7 mouse cellular contexts compared by ENCODE assay signal in the genomic region with DNA sequence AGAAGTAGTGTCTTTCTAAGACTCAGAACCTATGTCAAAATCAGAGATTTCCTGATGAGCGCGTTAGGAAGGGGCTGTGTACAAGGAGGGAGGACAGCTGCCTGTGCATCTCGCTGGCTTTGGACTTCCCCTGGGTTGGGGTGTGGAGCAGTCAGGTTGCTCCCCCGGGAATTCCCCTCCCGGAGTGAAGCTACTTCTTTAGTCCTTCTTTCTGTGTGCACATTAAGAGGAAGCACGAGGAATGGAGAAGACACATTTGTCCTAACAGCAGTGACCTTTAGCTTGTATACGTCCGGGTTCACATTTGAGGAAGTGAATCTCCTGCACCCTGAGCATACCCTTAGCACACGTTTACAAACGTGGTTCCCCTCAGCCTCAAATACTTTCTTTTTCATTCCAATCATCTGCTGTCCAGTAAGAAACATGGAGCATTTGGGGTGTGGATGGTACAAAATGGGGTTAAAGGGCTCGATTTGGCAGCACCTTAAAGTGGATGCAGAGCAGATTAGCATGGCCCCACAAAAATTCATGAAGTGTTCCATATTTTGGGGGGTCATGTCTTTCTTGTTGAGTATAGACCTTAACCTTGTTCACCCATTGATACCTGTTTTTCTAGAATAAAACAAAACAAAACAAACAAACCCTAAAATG. TPM values are rescaled to one million over a fixed set of nuclear protein-coding genes. Genes with fewer than 3 reads are reported as not detected.
A peak's percentile ranks its signal among the peaks of the same experiment; 100 is the strongest.
DNase-seq lines count a peak whose midpoint lies in the region; ATAC-seq and TF ChIP-seq lines count a peak whose summit lies in the region.

No protein-coding gene starts in this region.

- H3K4me3 ChIP-seq in lung, embryonic 14.5 days (ENCODE audit: low read depth, low read length): no peak overlapping the region
- no peak overlapping the region for H3K4me3 ChIP-seq in lung, adult 2 months (replicated peaks; ENCODE audit: extremely low read depth, low read depth, low read length)
- H3K4me3 ChIP-seq in G1E (ENCODE audit: low read depth, low read length): no peak overlapping the region

- no peak for TF ChIP-seq CTCF in lung, embryonic 14.5 days (IDR thresholded peaks at IDR 0.05; ENCODE audit: low read depth)
- TF ChIP-seq CTCF in lung, adult 2 months (IDR thresholded peaks at IDR 0.05; ENCODE audit: insufficient read depth, low read length): no peak
- no peak for TF ChIP-seq CTCF in G1E (IDR thresholded peaks at IDR 0.05; ENCODE audit: low read depth, low read length)

- no peaks in the 10 kb centered on the region for H3K9me3 ChIP-seq in lung, embryonic 14.5 days (ENCODE audit: low read depth, low read length)
- H3K9me3 ChIP-seq in G1E (replicated peaks): peaks cover 7% of the 10 kb centered on the region

- 38% methylated on average over 11 of the region's 11 CpGs for WGBS in lung, embryonic 14.5 days
- 41% methylated on average over 11 of the region's 11 CpGs for WGBS in lung, adult 2 months

- no peak for ATAC-seq in lung, embryonic 14.5 days (ENCODE audit: insufficient read depth)
- ATAC-seq in G1E (ENCODE audit: extremely low read depth, insufficient number of reproducible peaks, low FRiP score, poor library complexity, severe bottlenecking): no peak

- DNase-seq in lung, embryonic 14.5 days: no peak
- no peak for DNase-seq in lung, adult 2 months
- DNase-seq in G1E (ENCODE audit: low spot score): peak; percentile 25
- DNase-seq in induced T-regulatory cell, adult 2 months (ENCODE audit: low read depth): peak; percentile 84
- DNase-seq in naive thymus-derived CD4-positive, alpha-beta T cell, adult 2 months (ENCODE audit: low read depth): peak; percentile 39
- no peak for DNase-seq in urinary bladder, postnatal 10 days (ENCODE audit: low spot score)
- DNase-seq in urinary bladder, postnatal 25 days (ENCODE audit: low spot score): no peak

- H3K27me3 ChIP-seq in lung, embryonic 14.5 days (ENCODE audit: insufficient read depth, low read length): peaks cover 18% of the 10 kb centered on the region
- peaks cover 24% of the 10 kb centered on the region for H3K27me3 ChIP-seq in G1E (ENCODE audit: insufficient read depth, low read length)

- H3K4me2 ChIP-seq in lung, embryonic 14.5 days: peak overlapping the region; percentile 100; the same call in 1 of the 2 replicates

- no peak overlapping the region for H3K9ac ChIP-seq in lung, embryonic 14.5 days

- no peak overlapping the region for H3K27ac ChIP-seq in lung, embryonic 14.5 days (ENCODE audit: low read depth)

- no peaks in the 10 kb centered on the region for H3K36me3 ChIP-seq in lung, embryonic 14.5 days (ENCODE audit: insufficient read depth)
- peaks cover 3% of the 10 kb centered on the region for H3K36me3 ChIP-seq in G1E (replicated peaks)

- H3K4me1 ChIP-seq in lung, embryonic 14.5 days (ENCODE audit: insufficient read depth): 0 out of 2 replicates have a peak, but pooled peaks cover 4% of the 10 kb centered on the region
- no peaks in the 10 kb centered on the region for H3K4me1 ChIP-seq in lung, adult 2 months (ENCODE audit: control insufficient read depth, insufficient read depth, low read length)
- peaks cover 56% of the 10 kb centered on the region for H3K4me1 ChIP-seq in G1E (ENCODE audit: insufficient read depth, low read depth, low read length)

- TF ChIP-seq POLR2A in lung, adult 2 months (IDR thresholded peaks at IDR 0.05; ENCODE audit: borderline replicate concordance, extremely low read depth, low read depth, low read length): no peak

RNA-seq across cellular contexts. Expression of a gene that starts 1.5 kb away (rescaled TPM):
- 4.5 TPM in 2 replicates for polyA plus RNA-seq in lung, embryonic 14.5 days (2014; fragmentation: Nextera tagmentation; extraction: Ambion mirVana)
- 11.6 and 14.9 TPM in 2 replicates for polyA plus RNA-seq in lung, adult 2 months (2012; rRNA removed)
- total RNA-seq in G1E (2014; fragmentation: Nextera tagmentation) (9.1 and 12.0 TPM in 2 replicates), G1E (2017) (5.5 and 7.5 TPM in 2 replicates)
- 4.0 and 4.6 TPM in 2 replicates for polyA plus RNA-seq in G1E (2012)

Comparison
In these comparisons a context has a peak if more than half of its experiments do, and no peak if none do; other contexts are left out.
1. DNase-seq: peak in G1E (single experiment), induced T-regulatory cell, adult 2 months (single experiment) and naive thymus-derived CD4-positive, alpha-beta T cell, adult 2 months (single experiment); none in lung, embryonic 14.5 days (single experiment), lung, adult 2 months (single experiment), urinary bladder, postnatal 10 days (single experiment) and urinary bladder, postnatal 25 days (single experiment).